Mouse (Mus musculus) T-cell, adult 2 months (primary cell): ENCODE measurements around the gene Orai1.
A peak's percentile ranks its signal among the peaks of the same experiment; 100 is the strongest.
"Not testable (repeated sequence)": the region's sequence is repeated elsewhere in the genome, so short reads cannot be mapped to it uniquely, and the experiment has no call there.

Experiments
- DNase-seq: peaks from one replicate; pipeline ENCODE4 v3.0.0; 2022; ENCODE audit warnings: low spot score

Orai1 gene

DNA sequence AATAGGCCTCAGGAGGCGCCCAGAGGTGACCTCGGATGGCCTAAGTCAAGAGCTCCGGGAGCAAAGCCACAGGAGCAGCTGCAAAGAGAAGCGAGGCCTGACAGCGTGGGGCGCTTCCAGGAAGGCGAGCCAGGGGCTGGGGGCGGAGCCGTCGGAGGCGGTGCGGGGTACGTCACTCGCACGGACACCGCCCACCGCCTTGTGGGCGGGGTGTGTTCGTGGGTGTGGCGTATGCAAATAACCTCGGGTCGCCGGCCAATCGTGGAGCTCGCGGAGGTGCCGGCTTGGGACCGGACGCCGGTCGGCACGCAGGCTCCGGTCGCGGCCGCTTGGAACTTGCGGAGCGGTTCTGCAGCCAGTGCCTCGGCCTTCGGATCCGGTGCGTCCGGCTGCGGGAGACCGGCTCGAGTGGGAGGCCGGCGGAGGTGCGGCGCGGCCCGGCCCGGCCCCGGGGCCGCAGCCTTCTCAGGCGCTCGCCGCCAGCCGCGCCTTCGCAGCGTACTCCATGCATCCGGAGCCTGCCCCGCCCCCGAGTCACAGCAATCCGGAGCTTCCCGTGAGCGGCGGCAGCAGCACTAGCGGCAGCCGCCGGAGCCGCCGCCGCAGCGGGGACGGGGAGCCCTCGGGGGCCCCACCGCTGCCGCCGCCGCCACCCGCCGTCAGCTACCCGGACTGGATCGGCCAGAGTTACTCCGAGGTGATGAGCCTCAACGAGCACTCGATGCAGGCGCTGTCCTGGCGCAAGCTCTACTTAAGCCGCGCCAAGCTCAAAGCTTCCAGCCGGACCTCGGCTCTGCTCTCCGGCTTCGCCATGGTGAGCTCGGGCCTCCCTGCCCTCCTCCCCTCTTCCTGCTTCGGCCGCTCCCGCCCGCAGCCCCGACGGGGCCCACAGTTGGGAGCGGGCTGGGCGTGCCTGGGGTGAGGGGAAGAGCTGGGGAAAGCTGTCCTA lies at the start of gene Orai1:
TSS of gene Orai1 (plus strand) at position 322 of the 949 bp plus-strand sequence.
- DNase-seq = peak; percentile 97

DNA sequence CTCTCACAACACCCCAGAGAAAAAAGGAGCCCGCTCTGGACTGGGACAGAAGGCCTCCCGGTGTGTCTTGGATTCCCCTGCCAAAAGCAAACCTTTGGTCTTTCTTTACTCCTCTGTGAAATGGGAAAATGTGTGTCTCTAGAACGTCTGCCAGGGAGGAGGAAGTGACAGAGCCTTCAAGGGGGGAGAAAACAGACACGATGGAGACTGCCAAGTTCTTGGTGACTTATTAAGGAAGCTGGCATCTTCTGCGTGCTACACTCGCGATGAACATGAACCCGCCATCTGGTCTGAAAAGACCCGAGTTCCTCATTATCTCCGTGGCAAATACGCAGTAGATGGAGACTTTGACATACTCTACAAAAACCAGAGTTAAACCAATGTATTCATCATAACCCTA lies 49.4 kb upstream of the Orai1 start:
- DNase-seq = no peak

DNA sequence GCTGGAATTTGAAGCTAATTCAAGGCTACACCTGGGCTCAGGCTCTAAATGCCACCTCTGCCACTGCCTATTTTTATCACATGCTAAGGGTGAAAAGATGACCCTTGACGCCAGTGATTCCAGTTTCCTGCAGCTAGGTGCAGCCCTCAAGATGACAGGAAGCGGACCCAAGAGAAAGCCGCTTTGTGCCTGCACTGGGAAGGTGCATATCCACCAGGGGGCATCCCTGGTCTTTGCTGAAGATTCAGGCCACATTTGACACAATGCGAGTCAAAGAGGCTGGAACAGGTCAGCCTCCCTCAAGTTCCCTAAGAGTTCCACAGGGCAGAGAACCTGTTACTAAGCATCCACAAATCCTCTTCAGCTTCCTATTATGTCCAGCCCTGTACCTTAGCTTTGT lies 46.6 kb upstream of the Orai1 start:
- DNase-seq = peak; percentile 84

DNA sequence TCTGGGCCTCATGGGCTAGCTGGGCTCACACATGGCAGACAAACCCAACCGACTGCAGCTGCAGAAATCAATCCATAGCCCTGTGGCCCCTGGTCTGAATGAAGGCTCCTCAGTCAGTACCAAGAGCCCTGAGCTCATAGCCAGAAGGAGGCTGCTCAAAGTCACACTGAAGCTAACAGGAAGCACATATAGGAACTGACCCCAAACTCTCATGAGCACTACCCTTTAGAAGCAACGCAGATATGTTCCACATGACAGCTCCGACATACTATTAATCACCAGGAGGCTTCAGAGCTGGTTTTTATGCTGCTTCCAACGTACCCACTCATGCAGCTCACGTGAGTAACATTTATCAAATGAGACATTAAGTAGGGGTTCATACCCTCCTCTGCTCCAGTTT lies 44.8 kb upstream of the Orai1 start:
- DNase-seq = no peak

DNA sequence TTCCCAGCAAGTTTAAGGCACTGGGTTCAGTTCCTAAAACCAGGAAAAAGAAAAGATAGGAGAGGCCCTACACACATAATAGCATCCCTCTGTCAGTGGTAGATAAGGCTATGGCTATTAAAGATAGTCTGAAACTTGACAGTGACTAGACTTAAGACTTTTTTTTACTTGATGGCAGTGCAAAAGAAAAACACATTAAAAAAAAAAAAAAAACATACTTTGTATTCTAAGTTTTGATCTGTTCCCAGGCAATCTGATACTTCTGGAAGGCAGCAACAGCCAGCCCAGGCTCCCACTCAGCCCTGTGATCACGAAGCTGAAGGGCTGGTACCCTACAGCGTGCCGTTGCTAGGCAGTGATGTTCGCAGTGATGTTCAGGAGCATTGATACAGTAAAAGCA lies 43.4 kb upstream of the Orai1 start:
- no peak for DNase-seq

DNA sequence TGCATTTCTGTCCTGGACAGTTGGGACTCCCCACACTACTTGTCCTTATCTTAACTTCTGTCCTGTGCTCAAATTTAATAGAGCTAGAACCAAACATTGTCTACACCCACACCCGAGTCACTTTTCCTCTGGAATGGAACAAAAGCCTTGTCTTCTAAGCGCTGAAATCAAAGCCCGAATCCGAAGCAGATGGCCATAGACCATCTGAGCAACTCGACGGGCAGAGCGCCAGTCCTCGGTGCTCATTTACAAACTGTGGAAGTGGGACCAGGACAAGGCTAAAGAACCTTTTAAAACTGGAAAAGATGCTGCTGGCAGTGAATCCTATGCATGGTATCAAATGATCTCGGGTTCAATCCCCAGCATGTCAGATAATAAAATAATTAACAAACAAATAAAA lies 42.8 kb upstream of the Orai1 start:
- DNase-seq = no peak

DNA sequence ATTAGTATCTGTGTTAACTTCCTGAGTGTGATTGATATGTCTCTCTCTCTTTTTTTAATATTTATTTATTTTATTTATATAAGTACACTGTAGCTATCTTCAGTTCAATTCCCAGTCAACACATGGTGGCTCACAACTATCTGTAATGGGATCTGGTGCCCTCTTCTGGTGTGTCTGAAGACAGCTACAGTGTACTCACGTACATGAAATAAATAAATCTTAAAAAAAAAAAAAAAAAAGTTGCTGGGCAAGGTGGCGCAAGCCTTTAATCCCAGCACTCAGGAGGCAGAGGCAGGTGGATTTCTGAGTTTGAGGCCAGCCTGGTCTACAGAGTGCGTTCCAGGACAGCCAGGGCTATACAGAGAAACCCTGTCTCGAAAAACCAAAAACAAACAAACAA lies 40.2 kb upstream of the Orai1 start:
- DNase-seq = not testable (repeated sequence)

DNA sequence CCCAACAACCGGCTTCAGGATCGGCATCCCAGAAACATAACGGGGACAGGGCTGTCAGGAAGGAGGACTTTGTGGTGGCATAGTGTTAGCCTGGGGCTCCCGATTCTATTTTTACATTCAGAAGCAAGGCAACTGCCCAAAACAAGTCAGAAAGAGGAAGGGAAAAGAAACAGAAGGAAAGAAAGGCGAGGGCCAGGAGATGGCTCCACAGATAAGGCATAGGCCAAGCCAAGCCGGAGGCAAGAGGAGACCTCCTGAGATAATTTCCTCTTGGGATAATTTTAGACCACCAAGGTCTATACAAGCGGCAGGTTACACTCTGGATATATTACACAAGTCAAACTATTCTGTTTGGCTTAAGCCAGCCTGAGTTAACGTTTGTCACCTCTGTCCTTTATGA lies 35.9 kb upstream of the Orai1 start:
- DNase-seq = no peak

DNA sequence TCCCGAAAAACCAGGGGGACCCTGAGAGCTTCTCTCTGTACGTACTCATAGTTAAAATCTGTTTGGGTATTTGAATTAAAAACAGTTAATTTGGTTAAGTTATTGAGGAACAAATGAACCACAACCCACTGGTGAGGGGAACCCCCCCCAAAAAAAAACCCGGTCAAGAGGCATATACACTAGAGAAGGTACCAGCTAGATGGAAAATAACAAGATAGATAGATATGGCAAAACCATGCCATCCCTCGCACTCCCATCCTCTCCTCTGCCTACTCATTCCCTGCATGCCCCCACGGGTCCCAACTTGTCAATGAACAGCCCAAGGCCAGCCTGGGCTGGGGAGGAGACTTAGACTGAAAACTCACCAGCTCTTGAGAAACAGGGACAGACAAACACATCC lies 30.4 kb upstream of the Orai1 start:
- DNase-seq = no peak

DNA sequence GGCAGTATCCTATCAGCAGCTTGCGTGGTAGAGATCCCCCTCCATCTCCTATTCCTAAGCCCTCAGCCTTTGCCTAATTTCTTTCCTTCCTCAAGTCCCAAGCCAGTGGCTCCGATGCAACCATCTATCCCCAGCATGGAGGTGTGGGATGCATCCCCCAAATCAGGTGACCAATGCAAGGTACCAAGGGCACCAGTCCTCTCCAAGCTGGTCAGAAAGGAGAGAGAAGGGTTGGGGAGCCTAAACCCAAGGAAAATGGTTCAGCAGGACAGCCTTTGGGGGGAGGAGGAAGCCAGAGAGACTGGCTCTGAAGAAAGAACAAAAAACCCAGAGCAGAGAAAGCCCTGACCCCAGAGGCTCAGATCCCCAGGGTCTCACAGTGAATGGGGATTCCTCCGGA lies 29.6 kb upstream of the Orai1 start:
- no peak for DNase-seq

DNA sequence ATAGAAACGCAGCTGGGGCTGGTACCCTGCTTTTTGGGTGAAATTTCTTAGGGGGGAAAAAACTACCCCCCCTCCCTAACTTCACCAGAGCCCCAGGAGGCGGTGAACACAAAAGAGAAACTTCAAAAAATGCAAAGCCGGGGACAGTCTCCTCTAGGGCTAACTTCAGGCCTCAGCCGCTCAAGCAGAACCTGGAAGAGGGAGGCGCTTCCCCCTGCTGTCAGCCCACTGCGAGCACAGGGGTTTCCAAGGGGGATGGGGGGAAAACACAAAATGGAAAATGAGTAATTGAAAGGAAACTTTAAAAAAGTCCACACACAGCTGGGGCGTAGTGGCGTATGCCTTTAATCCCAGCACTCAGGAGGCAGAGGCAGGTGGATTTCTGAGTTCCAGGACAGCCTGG lies 28.8 kb upstream of the Orai1 start:
- no peak for DNase-seq

DNA sequence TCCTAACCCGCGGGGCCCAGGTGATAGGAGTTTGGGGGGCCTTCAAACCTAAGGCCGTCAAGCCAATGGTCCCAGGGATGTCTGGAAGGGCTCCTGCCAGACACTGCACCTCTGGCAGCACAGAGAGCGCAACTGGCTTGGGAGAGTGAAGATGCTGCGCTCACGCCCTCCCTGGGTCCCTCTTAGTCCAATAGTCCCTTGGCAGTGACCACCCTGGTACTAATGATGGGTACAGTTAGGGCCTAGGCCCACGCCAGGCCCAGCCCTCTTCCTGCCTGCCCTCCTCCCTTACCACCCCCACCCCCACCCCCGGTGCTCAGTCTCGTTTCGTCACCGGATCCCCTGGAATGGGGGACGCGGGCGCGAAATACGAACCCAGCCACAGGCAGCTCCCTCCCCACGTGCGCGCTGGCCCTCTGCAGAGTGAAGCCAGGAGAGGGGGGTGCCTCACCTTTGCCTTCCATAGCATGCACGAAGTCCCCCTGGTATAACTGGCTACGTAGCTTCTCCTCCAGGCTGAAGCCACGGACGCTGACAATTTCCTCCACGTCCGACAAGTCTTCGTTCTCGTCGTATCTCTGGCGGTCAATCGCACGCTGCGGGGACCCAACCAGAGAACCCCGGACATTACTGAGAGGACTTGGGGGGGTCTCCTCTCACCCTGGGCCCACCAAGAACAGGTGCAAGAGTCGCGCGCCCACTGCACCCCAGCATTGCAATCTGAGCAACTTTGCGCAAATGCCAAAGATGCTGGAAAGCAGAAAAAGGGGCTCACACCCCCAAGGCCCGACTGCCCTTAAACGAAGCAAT lies 27.5 kb upstream of the Orai1 start:
- DNase-seq = peak; percentile 44

DNA sequence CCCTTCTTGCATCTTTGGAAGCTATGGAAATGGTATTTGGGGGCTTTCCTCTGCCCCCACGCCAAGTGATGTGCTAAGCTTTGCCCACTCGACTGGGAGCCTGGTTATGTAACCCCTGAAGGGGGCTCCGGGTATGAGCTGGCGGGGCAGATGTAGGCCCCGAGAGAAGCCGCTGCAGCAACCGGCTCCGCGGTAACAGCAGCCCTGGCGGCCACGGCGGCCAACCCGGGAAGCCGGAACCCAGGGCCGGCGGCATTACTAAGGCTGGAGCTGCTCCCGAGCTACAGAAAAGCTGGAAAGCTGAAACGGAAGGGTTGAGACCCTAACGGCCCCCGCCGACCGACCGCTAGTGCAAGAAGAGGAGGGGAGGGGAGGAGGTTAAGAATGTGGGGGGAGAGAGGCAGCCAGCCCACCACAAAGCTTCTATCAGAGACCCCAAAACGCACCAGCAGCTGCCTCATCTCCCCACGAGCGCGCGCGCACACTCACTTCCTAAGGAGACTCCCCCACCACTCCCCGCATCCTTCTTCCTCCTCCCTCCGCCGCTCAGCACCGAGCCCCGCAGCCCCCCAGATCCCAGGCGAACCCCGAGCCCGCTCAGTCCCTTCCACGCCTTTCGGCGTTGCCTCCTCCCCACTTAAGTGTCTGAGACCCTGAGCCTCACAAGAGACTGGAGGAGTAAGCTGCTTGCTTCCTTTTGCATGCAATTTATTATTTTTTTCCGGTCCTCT lies 26.7 kb upstream of the Orai1 start:
- DNase-seq = peak; percentile 69

DNA sequence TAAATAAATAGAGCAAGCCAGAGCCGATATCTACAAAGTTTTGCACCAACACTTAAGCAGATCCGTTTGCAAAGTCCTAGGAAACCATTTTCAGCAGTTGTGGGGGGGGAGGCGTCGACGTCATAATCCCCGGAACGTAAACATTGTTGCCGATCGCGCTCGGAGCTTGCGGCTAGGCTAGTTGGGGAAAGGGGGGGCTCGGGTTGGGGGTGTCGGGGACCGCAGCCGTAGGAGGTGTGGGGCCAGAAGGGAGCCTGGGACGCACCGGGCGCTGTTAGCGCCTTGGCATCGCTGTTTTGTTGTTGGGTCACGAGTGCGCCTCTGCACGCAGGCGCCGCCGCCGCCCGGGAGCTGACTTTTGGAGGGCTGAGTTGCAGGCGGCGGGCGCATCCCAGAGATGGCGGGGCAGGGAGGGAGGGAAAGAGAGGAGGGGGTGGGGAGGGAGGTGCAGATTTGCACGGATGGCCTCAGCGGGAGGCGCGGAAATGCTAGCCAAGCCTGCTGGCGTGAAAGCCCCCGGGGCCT lies 25.8 kb upstream of the Orai1 start:
- DNase-seq = peak; percentile 94

DNA sequence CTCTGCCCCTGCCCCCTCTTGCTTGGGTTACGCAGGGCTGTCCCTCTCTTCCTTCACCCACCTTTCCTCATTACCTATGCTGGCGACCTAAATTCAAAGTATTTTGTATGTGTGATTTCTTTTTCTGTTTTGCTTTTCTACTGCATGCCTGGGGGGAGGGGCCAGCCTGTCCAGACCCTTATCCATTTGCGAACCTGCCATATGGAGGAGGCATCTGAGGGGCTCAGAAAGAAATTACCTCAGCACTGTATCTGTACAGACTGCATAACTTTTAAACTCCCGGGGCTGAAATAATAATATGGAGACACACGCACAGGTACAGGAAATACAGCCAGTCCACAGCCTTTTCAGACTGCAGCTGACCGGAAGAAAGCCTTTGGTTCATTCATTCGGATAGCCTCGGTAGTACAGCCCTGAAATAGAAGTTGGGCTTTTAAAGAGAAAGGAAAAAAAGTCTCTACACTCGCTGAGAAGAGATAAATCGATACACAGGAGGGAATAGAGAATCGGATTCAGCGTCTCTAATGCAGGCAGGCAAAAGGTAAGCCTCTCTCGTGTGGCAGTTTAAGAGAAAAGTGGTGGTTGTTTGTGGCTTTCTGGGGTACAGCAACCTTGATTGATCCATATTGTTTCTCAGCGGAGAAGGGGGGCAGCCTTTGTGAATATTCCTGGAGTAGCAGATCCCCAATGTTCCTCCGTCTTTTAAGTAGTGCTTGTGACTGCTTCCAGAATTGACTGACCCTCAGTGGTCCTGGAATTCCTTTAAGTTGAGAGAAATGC lies 25.1 kb upstream of the Orai1 start, which contains the start of gene Kdm2b:
TSS of gene Kdm2b (minus strand) at position 273 of the 780 bp plus-strand sequence.
- peak; percentile 54 for DNase-seq

DNA sequence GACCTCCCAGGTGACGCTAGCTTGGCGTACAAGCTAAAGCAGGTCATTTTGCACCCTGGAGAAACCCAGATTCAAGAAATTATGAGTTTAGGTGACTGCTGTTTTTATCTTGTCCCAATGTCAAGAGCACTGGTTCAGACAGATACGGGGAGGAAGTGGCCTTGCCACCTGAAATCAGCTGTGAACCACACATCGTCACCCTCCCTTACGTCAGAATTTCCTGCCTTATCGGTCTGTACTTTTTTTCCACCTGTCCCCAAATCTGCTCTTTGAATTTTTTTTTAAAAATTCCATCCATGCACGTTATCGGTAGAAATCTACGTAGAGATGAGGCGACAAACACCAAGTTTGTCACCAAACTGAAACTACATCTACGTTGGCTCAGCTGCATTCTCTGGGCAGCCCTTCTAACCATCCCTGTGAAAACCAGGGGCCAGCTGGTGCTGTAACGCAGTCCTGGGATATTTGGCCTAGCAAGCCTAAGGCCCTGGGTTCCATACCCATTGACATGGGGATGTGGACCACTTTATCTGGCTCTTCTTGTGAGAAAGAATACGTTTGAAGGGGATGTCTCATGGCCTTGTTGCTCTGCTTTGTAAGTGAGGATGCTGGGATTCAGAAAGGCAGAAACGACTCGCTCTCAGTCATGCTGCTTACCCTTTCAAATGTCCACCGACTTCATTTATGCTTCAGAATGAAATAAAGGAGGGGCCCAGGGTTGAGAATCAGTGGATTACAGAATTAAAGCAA lies 24.3 kb upstream of the Orai1 start:
- peak; percentile 97 for DNase-seq

DNA sequence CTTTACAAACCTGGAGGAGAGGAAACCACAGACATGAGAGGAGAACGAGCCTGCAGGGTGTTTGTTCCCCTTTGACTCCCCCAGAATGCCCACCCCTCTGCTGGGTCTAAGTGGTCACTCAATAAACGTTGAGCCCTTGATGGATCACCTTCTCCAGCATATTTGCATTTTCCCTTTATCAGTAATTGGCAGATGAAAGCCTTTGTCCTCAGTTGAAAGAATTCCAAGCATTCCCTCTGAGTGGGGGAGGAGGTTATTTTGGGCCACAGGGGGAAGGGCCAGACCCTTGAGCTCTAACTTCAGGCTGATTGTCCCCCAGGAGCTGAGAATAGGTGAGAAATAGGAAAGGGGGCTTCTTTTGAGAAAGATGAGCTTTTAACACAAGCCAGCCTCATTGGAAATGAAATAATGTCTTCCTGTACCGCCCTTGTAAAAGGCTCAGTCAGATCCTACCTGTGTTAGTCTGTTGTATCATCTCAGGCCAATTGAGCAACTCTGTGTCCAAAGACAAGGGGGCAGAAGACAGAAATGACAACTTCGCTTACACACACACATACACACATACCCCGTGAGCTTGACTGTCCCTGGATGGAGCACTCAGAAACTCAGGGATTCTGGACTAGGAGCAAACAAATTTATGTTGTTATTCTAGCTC lies 23.4 kb upstream of the Orai1 start:
- DNase-seq = no peak

DNA sequence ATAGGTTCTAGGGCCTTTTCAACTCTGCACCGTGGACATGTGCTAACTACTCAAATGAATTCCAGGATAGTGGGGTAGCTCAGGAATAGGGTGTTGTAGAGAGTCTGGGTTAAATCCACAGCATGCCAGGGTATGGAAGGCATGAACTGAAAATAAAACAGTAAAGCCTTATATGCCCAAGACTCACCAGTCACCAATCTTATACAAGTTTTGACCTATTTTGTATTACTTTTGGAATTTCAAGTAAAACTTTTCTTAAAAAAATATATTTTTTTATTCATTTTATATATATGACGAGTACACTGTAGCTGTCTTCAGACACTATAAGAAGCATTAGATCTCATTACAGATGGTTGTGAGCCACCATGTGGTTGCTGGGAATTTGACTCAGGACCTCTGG lies 21.1 kb upstream of the Orai1 start:
- DNase-seq = no peak

DNA sequence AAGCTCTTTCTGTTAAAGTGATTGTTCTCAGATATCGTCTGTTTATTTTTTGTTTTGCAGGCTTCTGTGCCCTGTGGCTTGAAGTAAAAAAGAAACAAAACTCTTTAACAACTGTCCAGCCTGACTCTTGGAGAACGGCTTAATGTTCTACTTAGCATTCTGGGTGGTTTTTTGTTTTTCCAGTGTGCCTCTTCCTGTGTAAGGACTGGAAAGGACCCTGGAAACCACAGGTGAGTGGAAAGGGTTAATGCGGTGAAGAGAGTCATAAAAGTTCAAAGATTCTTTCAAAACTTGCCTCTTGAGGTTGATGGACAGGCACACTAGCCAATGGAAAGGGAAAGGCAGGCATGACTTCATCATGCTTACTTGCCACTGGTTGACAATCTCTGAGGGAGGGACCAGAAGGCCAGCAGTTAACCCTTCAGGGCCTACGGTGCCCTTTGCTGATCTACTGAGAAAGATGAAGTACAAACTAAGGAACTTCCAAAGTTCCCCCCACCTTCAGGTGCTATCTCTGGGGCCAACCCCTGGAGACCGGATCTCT lies 20.5 kb upstream of the Orai1 start:
- DNase-seq = peak; percentile 95

DNA sequence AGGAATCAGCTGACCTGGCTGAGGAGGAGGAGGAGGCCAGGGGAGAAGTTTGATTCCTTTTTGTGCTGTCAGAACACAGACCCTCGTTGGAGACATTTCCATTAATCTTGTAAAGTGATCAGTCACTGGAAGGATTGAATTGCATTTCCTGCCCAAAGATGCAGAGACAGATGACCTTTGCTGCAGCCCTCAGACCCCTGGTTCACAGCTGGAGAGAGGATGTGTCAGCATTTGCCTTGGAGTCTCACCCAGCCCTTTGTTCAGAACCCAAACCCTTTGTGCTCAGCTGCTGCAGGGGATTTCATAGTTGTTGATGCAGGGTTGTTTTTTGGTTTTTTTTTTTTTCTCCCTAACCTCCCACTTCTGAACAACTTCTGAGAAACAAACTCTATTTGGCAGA lies 20.0 kb upstream of the Orai1 start:
- DNase-seq = peak; percentile 25
